Mouse (Mus musculus): ENCODE results near the gene Tmem9. TPM values are rescaled to one million over a fixed set of nuclear protein-coding genes. Genes with fewer than 3 reads are reported as not detected.
A peak's percentile ranks its signal among the peaks of the same experiment; 100 is the strongest.

Gene Tmem9
- polyA plus RNA-seq, 1 experiment from 2014 or later: 90.6 TPM

GRCm38 (mm10) chr1:136077656-136078055, 69.7 kb downstream of the Tmem9 start:
- DNase-seq (ENCODE audit: low spot score) (no peak), ATAC-seq (replicated peaks; ENCODE audit: low FRiP score, low TSS enrichment, low read depth) (no peak)
- H3K9ac ChIP-seq (ENCODE audit: low read length): no peak overlapping the region
- H3K27me3 ChIP-seq (replicated peaks; ENCODE audit: control insufficient read depth, insufficient read depth, low read length): no peaks in the 10 kb centered on the region
- 73% methylated on average over 4 of the region's 4 CpGs for WGBS
- no peak overlapping the region for H3K4me3 ChIP-seq (ENCODE audit: low read depth, low read length)
- H3K4me2 ChIP-seq (ENCODE audit: low read length): no peak overlapping the region
- H3K9me3 ChIP-seq (ENCODE audit: control insufficient read depth, low read length): 0 out of 2 replicates have a peak, but pooled peaks cover 5% of the 10 kb centered on the region
- H3K4me1 ChIP-seq (replicated peaks; ENCODE audit: control insufficient read depth, insufficient read depth, low read length): no peaks in the 10 kb centered on the region
- no peak overlapping the region for H3K27ac ChIP-seq (ENCODE audit: low read depth)
- no peaks in the 10 kb centered on the region for H3K36me3 ChIP-seq (ENCODE audit: control insufficient read depth, insufficient read depth, low read length)

DNA sequence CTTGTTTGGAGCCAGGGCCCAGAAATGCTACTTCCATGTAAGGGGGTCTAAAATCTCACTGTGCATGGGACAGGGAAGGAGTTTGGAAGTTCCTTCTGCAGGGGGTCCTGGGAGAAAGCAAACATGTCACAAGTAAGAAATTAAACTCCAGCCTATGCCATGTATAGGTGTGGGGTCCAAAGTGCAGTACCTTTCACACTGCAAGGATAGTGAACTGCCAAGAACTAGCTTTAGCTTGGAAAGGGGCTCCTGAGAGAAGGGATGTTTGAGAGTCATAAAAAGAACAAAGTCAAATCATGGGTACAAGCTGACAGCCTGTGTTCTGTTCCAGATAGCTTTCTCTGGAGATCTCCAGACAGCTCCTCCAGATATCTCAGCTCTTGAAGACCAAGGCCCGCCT, 73.2 kb downstream of the Tmem9 start:
- no peaks in the 10 kb centered on the region for H3K4me1 ChIP-seq (replicated peaks; ENCODE audit: control insufficient read depth, insufficient read depth, low read length)
- H3K9me3 ChIP-seq (ENCODE audit: control insufficient read depth, low read length): 0 out of 2 replicates have a peak, but pooled peaks cover 5% of the 10 kb centered on the region
- H3K4me3 ChIP-seq (ENCODE audit: low read depth, low read length): no peak overlapping the region
- no peak for DNase-seq (ENCODE audit: low spot score)
- no peak overlapping the region for H3K9ac ChIP-seq (ENCODE audit: low read length)
- ATAC-seq (replicated peaks; ENCODE audit: low FRiP score, low TSS enrichment, low read depth): 0 out of 2 replicates have a peak, but pooled peaks have one; percentile 47
- WGBS: 88% methylated on average over 1 of the region's 1 CpGs
- H3K36me3 ChIP-seq (ENCODE audit: control insufficient read depth, insufficient read depth, low read length): no peaks in the 10 kb centered on the region
- no peaks in the 10 kb centered on the region for H3K27me3 ChIP-seq (replicated peaks; ENCODE audit: control insufficient read depth, insufficient read depth, low read length)
- no peak overlapping the region for H3K4me2 ChIP-seq (ENCODE audit: low read length)
- H3K27ac ChIP-seq (ENCODE audit: low read depth): no peak overlapping the region

Other genes starting within 250 kb of the Tmem9 start
- 56.0 and 58.2 TPM in 2 replicates for gene Phlda3, start 242.0 kb upstream of the Tmem9 start, polyA plus RNA-seq (2014; fragmentation: Nextera tagmentation; extraction: Ambion mirVana)
- gene Tnni1, start 228.7 kb upstream of the Tmem9 start, polyA plus RNA-seq (2014; fragmentation: Nextera tagmentation; extraction: Ambion mirVana): 5.8 and 6.4 TPM in 2 replicates
- 92.9 and 105 TPM in 2 replicates for gene Lad1, start 189.6 kb upstream of the Tmem9 start, polyA plus RNA-seq (2014; fragmentation: Nextera tagmentation; extraction: Ambion mirVana)
- 11.1 and 13.2 TPM in 2 replicates for gene Tnnt2, start 171.8 kb upstream of the Tmem9 start, polyA plus RNA-seq (2014; fragmentation: Nextera tagmentation; extraction: Ambion mirVana)
- gene Pkp1, start 88.9 kb upstream of the Tmem9 start, polyA plus RNA-seq (2014; fragmentation: Nextera tagmentation; extraction: Ambion mirVana): 0.08 TPM in 1 of 2 replicates, not detected in the other
- not detected in 2 replicates for gene Igfn1, start 1.8 kb upstream of the Tmem9 start, polyA plus RNA-seq (2014; fragmentation: Nextera tagmentation; extraction: Ambion mirVana)
- 0.35 TPM in 1 of 2 replicates, not detected in the other for gene Ascl5, start 42.7 kb downstream of the Tmem9 start, polyA plus RNA-seq (2014; fragmentation: Nextera tagmentation; extraction: Ambion mirVana)
- 0.08 TPM in 1 of 2 replicates, not detected in the other for gene Cacna1s, start 44.6 kb downstream of the Tmem9 start, polyA plus RNA-seq (2014; fragmentation: Nextera tagmentation; extraction: Ambion mirVana)
- 5.1 and 5.6 TPM in 2 replicates for gene Kif21b, start 123.2 kb downstream of the Tmem9 start, polyA plus RNA-seq (2014; fragmentation: Nextera tagmentation; extraction: Ambion mirVana)
- 0.91 and 1.1 TPM in 2 replicates for gene Mroh3, start 204.7 kb downstream of the Tmem9 start, polyA plus RNA-seq (2014; fragmentation: Nextera tagmentation; extraction: Ambion mirVana)
- gene Inava, start 226.1 kb downstream of the Tmem9 start, polyA plus RNA-seq (2014; fragmentation: Nextera tagmentation; extraction: Ambion mirVana): 30.9 and 32.5 TPM in 2 replicates

All from intestine, embryonic 14.5 days (tissue).